Mouse (Mus musculus): ENCODE data around the gene Eps8.

The Eps8 gene

GRCm38 (mm10) chr6:137613903-137614302, 40.8 kb downstream of the Eps8 start:
- DNase-seq (ENCODE audit: low spot score): no peak

- DNase-seq (ENCODE audit: low spot score): no peak
These were observed 42.6 kb downstream of the Eps8 start for GRCm38 (mm10) chr6:137612071-137612547.

GRCm38 (mm10) chr6:137608160-137608930, 46.3 kb downstream of the Eps8 start:
- no peak for DNase-seq (ENCODE audit: low spot score)

DNA sequence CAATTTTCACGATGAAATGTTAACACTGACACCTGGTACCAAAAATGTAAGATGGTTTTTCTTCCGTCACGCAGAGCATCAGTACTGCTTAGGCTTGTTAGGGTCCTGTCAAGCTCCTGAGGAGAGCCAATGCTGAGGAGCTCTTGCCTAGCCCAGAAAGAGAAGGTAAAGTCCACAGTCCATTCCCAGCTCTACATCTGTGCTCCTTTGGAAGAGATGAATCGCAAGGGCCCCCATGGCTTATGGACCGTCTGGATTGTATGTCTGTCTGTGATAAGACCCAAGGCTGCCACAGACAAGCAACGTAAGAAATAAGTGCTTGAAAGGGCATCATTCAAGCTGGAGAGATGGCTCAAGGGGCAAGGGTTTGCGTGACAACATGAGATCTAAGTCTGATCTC, 48.1 kb downstream of the Eps8 start:
- DNase-seq (ENCODE audit: low spot score): no peak

DNA sequence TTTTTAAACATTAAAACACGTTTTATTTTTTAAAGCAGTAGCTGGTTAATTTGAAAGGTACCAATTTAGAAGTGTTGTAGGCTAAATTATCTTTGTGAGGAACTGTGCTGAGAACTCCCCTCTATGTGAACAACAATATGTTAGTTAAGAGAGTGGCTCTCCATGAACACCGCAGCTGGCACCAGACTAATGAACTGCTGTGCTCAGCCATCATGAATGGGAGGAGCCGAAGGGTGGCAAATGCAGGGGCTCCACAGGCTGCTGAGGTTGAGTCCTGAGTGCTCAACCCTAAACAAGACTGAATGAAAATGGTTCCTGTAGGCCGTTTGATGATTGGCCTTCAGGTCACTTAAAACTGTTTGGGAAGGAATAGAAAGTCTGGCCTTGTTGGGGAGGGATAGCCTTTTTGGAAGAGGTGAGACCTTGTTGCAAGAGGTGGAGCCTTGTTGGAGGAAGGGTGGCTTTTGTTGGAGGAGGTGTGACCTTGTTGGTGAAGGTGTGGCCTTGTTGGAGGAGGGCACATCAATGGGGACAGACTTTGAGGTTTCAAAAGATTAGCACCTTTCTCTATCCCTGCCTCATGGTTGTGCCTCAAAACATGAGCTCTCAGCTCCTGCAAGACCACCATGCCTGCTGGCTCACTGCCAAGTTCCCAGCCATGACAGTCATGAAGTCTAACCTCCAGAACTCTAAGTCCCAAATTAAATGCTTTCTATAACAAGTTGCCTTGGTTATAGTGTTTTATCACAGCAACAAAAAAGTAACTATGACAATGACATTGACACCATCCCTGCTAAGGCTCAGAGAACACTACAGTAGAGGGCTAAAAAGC, 50.0 kb downstream of the Eps8 start:
- DNase-seq (ENCODE audit: low spot score): no peak

DNA sequence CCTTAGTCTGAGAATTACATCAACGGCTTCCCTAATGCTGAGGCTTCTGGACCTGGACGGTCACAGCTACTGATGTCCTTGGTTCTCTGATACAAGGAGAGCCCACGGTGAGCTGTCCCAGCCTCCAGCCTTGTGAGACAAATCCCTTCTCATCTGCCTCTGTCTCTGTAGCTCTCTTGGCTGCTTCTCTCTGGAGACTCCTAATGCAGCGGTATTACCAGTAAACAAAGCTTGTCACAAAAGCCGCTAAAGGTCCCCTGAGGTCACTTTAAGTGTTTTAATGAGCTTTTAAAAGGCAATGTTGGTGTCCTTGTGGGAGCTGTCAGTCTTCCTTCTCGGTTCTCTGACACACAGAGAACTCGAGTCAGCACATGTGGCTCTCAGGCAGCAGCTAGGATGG, 56.4 kb downstream of the Eps8 start:
- DNase-seq (ENCODE audit: low spot score): no peak

GRCm38 (mm10) chr6:137597442-137598058, 57.1 kb downstream of the Eps8 start:
- DNase-seq (ENCODE audit: low spot score): no peak

DNA sequence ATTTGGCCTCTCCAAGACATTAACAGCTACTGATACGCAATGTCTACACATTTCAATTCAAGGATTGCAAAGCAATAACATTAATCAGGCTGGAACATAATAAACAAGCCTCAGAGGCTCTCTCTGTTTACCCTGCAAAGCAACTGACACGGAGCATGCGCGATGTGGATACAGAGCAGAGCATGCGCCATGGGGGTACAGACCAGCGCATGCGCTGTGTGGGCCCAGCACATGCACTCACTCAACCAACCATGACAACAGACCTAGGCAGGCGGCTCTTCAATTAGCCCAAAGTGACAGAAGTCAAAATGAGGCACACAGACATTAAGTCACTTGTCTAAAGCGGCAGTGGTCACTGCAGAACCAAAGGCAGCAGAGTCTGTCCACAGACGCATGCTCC, 62.1 kb downstream of the Eps8 start:
- DNase-seq (ENCODE audit: low spot score): no peak

DNA sequence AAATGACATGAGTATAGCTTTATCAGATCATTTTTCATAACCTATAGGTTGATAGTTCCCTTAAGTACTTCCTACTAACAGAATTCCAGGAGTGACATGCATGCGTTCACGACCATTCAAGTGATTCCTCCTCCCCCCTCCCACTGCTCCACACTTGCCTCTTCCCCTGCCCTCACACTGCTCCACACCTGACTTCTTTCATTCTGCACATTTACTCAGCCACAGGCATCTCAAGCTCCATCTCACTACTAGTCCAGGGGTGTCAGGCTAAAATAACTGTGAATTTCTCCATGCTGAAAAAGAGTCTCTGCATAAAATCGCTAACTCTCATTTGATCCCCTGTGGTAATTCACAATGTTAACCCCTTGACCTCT, 65.4 kb downstream of the Eps8 start:
- DNase-seq (ENCODE audit: low spot score): no peak

- no peak for DNase-seq (ENCODE audit: low spot score)
These were observed 66.0 kb downstream of the Eps8 start for GRCm38 (mm10) chr6:137588481-137589244.

- DNase-seq (ENCODE audit: low spot score): no peak
These were observed 66.8 kb downstream of the Eps8 start for GRCm38 (mm10) chr6:137587866-137588265.

GRCm38 (mm10) chr6:137585229-137585628, 69.4 kb downstream of the Eps8 start:
- no peak for DNase-seq (ENCODE audit: low spot score)

- DNase-seq (ENCODE audit: low spot score): no peak
These were observed 71.6 kb downstream of the Eps8 start for GRCm38 (mm10) chr6:137583056-137583455.

DNA sequence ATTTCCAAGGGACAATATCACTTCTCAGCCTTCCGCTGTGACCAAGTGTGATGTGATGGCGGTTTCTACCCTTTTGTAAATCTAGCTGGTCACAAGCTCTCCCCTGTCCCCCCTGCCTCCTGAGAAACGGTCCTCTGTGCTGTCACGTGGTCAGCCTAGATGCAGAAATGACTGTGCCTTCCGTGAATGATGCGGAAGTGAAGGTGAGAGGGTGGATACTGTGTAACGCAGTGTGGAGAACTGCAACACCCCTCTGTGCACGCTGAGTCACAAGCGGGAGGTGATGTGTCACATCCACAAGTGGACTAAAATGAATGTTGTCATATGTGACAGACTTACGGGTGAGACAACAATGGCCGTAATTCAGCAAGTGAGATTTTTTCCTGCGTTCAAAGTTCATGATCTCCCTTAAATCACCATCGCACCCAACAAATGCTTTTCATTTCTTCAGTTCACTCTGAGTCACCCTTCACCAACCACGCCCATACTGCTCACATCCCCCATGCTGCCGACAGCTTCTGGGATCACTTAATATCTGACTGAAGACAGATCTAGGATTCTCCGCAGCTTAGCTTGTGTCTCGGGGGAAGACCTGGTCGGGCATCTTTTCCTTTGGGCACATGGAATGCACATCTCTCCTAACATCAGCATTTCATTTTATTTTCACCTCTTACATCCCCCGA, 72.3 kb downstream of the Eps8 start:
- no peak for DNase-seq (ENCODE audit: low spot score)

DNA sequence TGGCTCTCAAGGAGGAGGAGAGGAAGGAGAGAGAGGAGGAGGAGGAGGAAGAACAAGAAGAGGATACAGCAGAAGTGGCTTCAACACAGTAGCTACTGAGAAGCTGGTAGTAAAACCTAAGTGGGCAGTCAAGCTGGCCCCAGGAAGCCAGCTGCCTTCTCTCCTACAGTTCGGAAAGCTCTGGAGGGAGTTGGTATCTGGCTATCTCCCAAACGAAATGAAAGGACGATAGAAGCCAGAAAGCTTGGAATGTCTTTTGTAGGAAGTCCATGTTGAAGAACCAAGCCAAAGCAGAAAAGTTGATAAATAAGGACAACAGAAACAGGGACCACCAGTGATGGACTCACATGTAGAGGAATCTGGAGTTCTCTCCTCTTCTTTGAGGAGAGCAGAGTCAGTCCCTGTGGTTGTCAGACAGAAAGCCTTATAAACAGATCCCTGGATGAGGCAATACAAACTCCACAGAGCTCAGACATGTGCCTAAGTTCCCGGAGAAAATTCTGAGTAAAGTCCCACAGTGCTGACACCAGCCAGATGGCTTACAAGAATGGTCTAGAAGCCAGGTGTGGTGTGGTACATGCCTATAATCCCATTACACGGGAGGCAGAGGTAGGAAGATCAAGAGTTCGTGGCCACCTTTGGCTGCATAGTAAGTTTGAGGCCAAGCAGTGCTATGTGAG, 73.2 kb downstream of the Eps8 start:
- DNase-seq (ENCODE audit: low spot score): no peak

DNA sequence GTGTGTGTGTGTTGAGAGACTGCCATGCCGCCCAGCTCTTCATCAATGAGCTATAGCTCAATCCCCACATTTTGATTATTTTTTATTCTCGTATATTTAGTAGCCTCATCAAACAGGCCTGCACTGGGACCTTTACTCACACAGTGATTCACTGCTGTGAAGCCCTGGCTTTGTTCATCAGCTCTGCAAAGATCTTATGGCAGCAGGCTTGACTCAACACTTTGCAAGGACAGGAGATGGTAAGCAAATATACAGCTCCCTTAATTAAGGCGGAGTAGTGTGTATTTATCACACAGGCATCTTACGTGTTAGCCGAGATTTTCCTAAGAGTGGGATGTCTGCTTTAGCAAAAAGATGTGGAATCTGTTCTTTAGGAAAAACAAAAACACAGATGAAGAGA, 74.2 kb downstream of the Eps8 start:
- no peak for DNase-seq (ENCODE audit: low spot score)

- DNase-seq (ENCODE audit: low spot score): no peak
These were observed 77.9 kb downstream of the Eps8 start for GRCm38 (mm10) chr6:137576670-137577371.

DNA sequence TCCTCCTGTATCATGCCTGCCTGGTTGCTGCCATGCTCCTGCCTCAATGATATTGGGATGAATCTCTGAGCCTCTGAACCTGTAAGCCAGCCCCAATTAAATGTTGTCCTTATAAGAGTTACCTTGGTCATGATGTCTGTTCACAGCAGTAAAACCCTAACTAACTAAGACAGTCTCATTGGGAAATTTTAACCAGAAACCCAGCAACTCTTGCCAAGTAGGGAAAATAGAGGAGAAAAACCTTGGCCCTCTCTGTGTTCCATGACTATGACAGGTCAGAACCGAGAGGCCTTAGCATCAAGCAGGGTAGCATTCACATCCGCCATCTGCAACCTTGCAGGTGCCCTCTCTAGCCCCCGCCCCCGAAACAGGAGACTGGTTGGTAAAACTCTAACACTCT, 78.6 kb downstream of the Eps8 start:
- DNase-seq (ENCODE audit: low spot score): no peak

GRCm38 (mm10) chr6:137573897-137574296, 80.8 kb downstream of the Eps8 start:
- no peak for DNase-seq (ENCODE audit: low spot score)

GRCm38 (mm10) chr6:137570718-137571131, 84.0 kb downstream of the Eps8 start:
- no peak for DNase-seq (ENCODE audit: low spot score)
